Mouse (Mus musculus): ENCODE data around the gene Hivep3. TPM values are rescaled to one million over a fixed set of nuclear protein-coding genes. Genes with fewer than 3 reads are reported as not detected.

The Hivep3 gene
- total RNA-seq, 2 experiments from 2014 or later: 58.0 to 67.2 TPM

DNA sequence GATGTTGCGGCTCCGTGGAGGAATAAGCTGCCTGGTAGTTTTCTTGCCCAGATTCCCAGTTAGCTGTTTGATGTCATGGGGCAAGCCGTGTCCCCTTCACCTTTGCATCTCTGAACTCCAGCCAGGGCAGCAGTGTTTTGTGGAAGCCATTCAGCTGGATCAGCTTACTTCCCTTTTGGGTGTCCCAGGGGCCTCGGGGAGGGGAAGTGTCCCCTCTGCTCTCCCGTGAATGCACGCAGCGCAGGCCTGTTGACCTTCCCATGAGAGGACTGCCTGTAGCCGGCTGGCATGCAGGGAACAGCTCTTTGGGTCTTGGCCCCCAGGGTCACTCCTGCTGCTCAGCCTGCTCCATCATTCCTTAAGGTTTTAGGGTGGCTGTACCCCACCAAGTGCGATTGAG is 320.6 kb downstream of the Hivep3 start:
- DNase-seq (ENCODE audit: low spot score in 2 of 2): no peak
- intact Hi-C loops (cut with DNase I): no loop called here

DNA sequence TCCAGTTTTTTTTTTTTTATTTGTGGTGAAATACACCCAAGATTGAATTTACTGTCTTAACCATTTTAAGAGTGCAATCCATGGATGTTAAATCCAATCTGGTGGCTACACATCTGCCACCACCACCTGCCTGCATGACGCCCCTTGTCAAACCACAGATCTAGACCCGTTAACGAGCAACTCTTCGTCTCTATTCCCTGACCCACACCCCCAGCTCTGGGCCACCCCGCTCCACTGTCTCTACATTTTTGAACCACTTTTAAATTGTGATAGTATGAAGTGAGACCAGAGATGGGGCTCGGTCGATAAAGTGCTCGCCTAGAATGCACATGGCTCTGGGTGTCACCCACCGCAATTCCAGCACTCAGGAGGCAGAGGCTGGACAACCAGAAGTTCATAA is 322.9 kb downstream of the Hivep3 start:
- DNase-seq (ENCODE audit: low spot score in 2 of 2): no peak
- intact Hi-C loops (cut with DNase I): no loop called here

DNA sequence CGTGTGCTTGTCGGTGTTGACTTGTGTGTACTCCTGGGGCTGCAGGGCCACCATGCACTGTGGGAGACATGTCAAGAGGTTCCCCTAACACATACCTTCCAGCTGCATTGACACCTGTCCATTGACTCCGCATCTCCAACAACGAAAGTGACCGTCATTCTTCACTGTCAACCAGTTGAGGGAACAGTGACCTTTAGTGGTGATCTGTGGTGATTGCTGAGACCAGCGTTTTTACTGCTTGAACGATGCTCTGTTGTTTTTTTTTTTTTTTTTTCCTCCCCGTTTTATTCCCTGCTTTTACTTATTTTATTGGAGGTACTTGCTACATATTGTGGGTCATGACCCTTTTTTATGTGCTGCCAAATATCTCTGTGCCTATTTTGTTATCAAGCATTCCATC is 323.9 kb downstream of the Hivep3 start:
- intact Hi-C loops (cut with DNase I): no loop called here
- no peak for DNase-seq (ENCODE audit: low spot score in 2 of 2)

DNA sequence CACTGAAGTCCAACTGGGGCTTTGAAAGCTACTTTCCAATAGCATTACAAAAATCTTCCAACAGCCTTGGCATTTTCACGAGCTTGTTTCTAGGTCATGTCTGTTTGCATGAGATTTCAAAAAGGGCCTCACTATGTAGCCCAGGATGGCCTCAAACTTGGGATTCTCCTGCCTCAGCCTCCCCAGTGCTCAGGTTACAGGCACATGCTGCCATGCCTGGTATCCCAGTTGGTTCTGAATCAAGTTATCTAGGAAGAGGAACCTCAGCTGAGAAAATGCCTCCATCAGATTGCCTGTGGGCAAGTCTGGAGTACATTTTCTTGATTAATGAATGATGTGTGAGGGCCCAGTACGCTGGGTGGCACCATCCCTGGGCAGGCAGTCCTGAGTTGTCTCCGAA is 324.6 kb downstream of the Hivep3 start:
- intact Hi-C loops (cut with DNase I): no loop called here
- no peak for DNase-seq (ENCODE audit: low spot score in 2 of 2)

DNA sequence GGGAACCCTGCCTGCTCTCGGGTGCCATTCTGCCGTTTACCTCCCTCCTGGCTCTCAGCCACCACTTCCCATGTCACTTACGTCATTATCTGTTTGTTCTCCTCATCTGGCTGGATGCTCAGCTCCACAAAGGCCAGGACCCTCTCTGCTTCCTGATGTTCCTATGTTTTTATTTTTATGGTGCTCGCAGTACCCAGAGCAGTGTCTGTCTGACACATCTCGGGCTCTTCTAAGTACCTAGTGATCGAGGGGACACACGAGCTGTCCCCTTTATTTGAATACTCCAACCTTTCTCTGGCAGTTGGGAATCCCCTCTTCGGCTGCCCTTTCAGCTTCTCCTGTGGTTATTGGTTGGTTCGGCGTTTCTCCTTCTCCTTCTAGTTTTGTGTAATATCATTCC is 325.2 kb downstream of the Hivep3 start:
- intact Hi-C loops (cut with DNase I): no loop called here
- DNase-seq (ENCODE audit: low spot score in 2 of 2): no peak

DNA sequence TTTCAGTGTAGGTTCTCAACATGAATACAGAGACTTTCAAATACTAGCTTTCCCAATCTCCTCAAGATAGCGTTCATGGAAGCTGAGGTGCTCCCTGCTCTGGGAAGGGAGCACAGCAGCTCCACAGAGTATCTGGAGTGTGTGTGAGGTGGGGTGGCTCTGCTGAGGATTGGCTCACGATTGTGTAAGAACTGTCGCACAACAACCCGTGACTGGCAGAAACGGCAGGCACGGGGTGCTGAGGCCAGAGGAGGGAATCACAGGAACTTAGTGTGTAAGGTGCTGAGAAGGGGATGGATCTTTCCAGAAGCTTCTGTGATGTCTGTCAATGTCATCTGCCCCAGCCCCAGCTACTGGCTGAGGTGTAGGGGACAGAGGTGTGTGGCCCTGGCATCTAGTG is 328.1 kb downstream of the Hivep3 start:
- intact Hi-C loops (cut with DNase I): no loop called here
- DNase-seq (ENCODE audit: low spot score in 2 of 2): no peak

DNA sequence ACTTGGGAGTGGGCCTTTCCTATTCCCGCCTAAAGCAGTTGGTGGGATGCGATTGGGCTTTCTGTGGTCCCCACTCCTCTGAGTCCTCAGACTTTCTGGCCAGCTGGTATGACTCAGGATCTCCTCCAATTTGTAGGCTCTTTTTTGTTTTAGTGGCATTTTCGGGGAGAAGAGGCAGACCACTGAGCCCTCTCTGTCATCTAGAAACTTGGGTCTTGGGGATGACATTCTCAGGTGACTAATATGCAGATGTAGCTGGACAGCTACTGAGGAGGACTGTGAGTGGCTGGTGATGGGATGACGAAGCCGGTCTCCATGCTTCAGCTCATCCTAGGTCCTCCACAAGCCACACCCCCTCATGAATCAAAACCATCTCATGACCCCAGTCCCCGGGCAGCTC is 328.6 kb downstream of the Hivep3 start:
- DNase-seq (ENCODE audit: low spot score in 2 of 2): no peak
- intact Hi-C loops (cut with DNase I): no loop called here

DNA sequence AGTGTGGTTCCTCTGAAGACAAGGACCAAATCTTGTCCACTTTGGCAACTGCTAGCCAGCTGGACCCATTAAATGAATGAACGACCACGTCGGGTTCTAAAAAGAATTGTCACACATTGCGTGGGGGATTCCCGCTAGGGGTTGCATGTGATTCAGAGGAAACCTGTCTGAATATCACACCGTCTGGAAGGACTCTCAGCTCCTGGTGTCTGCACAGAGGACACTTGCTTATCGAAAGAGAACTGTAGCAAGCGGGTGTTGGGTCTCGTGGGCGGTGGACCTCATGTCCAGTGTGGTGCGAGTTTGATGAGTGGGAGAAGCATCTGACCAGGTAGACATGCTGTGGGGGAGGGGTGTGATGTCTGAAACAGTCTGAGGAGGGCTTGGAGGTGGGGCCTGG is 329.2 kb downstream of the Hivep3 start:
- intact Hi-C loops (cut with DNase I): no loop called here
- DNase-seq (ENCODE audit: low spot score in 2 of 2): peak in 1 of 2 experiments; percentile 58

DNA sequence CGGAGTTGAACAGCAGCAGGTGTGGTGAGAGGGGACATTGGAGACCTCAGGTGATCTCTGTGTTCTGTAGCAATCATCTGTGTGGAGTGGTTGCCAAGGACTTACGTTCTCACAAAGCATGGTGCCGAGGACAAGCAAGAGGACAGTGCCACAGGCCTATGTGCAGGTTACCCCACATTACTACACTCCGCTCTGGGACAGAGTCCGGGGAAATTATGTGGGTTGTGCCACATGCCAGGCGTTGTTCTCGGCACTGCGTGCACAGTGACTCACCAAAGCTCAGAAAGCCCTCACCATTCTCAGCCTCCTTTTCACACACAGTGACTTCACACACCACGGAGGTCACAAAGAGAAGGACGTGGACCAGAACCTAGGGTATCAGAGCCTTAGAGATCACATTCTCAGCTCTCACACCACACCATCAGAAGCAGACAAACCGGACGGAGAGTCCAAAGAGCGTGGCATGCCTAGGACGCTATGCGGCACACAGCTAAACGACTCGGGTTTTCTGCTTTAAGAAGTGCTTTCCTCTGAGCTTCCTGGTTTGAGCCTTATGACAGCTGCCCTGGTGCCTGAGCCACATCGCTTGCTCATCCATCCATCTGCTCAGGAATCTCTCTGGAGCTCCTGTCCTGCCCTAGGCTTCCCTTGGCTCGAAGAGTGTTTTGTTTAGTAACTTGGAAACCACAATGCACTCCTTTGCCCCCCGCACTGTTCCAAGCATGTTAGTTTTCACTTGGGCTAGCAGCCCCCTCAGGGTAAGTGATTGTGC is 330.0 kb downstream of the Hivep3 start:
- peak in 1 of 2 experiments; percentile 56 for DNase-seq (ENCODE audit: low spot score in 2 of 2)
- intact Hi-C loops (cut with DNase I): no loop called here

DNA sequence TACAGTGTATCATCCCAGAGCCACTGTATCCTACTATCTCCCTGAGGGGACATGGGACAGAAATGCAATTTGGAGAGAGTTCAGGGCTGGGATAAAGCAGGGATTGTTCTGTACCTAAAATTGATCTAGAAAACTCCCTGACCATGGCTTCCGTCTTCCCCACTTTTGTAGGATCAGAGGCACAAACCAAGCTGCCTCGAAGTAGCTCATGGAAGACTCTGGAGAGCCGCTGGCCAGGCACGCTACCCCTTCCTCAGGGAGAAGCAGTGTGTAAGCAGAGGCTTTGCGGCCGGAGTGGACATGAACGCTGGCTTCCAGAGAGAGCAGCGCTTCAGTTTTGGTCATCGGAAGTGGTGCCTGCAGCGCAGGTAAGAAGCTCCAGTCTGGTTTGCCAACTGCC is 331.1 kb downstream of the Hivep3 start, which contains the start of gene AL607142.1:
Gene AL607142.1 (plus strand): TSS at position 301 of the 400 bp plus-strand sequence.
- intact Hi-C loops (cut with DNase I): no loop called here
- no peak for DNase-seq (ENCODE audit: low spot score in 2 of 2)

DNA sequence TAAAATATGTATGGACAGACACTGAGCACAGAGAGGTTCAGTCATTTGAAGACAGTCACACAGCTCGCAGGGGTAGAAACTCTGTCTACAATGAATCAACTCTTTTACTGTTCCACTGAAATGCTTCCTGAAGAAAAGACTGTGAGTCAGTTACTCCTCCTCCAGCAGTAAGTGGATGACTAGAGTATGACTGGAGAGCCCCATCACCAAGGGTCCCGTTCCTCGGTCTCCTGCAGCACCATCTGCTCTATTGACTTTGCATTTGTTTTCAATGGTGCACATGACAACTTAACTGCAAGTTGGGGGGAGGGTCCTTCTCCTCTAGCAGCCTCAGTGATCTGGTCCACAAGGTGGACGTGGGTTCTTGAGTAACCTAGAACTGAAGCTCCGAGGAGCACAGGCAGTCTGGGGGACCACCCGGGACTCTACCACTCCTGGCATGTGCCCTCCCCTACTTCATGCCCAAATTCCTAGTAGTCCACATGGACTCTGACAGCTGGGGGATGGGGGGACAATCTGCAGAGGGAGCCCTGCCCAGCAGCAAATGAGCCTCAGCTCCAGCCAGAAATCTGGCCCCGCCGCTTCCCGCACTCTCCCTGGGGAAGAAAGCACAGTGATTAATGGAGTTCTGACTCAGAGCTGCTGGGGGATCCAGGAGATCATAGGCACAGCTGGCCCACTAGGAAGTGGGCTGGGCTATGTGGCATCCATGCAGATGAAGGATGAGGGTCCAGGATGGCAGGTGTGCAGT is 333.4 kb downstream of the Hivep3 start:
- DNase-seq (ENCODE audit: low spot score in 2 of 2): no peak
- intact Hi-C loops (cut with DNase I): no loop called here

DNA sequence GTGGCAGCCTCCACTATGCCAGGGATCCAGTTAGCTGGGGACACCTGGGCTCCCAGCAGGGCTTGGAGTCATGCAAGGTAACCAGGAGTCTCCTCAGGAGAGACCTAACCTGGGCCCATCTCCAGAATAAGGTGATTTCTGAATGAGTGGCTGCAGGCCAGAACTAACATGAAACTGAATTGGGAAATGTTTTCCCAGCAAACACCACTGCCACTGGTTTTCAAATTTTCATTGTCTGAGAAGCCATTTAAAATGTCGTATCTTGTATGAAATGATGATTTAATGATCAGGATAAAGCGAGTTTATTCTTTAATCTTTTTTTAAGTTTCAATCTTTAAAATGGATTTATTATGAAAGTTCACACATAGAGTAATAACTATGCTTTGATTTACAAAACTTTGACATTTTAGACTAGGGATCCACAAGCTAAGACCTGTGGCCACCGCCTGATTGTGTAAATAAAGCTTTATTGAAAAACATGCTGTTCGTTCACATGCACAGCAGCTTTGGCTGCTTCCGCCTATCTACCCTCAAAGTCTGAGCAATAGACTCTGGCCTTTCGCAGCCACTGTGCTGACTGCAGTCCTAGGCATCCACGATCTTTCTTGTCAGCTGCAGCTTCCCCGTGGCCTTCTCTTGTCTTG is 334.1 kb downstream of the Hivep3 start:
- no peak for DNase-seq (ENCODE audit: low spot score in 2 of 2)
- intact Hi-C loops (cut with DNase I): no loop called here

DNA sequence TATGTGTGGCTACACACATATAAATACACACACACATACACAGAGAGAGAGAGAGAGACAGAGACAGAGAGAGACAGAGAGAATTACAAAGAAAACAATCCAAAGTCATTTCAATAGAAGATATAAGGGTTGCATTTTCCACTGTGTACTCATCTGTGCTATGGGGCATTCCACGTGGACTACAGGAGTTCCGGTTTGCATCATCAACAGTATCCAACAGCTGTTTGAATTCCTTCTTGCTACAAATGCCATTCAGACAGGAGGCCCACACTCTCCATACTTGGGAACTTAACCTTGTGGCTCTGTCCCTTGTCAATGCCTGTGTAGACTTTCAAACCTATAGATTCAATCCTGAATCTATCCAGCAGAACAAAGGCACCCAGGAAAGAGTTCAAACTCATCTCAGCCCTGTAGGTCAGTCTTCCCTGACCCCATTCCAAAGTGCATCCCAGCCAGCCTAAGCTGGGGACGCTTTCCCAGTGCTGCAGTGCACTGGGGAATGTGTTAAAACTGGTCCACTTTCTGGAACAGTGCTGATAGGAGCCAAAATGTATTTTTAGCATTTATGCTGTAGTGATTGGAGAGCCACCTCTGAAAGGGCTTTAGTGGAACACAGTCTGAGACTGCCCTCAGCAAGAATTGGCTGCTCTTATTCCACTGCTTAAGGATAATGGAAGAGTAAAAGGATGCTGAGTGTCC is 335.4 kb downstream of the Hivep3 start:
- intact Hi-C loops (cut with DNase I): no loop called here
- no peak for DNase-seq (ENCODE audit: low spot score in 2 of 2)

DNA sequence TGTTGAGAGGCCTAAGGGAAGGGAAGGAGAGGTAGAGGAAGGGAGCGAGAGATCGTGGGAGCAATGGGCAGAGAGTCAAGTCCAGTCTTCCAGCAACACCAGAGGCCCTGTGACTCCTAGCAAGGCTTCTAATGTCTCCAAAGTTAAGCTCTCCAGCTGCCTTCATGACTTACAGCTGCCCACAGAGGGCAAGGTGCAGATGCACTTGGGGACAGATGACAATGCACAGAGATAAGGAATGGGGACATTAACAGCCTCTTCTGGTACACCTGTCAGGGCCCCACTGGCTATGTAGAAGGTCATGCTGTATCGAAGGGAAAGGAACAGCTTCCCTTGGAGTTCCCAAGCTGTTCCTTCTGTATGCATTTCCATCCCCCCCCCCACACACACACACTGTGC is 336.0 kb downstream of the Hivep3 start:
- intact Hi-C loops (cut with DNase I): no loop called here
- DNase-seq (ENCODE audit: low spot score in 2 of 2): no peak

DNA sequence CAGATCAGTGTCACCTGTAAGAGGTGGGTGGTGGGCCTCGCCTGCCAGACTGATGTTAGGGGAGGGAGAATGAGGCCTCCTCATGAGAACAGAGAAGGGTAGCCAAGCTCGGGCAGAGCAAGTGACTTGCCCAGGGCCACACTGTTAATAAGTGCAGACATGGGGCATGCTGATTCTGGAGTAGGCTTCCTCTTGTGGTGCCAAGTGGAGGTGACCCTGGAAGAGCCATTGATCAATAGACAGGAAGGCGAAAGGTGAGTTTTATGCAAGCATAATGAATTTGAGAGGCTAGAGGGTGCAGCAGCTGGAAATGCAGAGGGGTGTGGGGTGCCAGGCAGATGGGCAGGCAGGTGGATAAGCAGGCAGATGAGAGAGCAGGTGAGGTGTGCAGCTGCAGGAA is 337.8 kb downstream of the Hivep3 start:
- intact Hi-C loops (cut with DNase I): no loop called here
- DNase-seq (ENCODE audit: low spot score in 2 of 2): no peak

DNA sequence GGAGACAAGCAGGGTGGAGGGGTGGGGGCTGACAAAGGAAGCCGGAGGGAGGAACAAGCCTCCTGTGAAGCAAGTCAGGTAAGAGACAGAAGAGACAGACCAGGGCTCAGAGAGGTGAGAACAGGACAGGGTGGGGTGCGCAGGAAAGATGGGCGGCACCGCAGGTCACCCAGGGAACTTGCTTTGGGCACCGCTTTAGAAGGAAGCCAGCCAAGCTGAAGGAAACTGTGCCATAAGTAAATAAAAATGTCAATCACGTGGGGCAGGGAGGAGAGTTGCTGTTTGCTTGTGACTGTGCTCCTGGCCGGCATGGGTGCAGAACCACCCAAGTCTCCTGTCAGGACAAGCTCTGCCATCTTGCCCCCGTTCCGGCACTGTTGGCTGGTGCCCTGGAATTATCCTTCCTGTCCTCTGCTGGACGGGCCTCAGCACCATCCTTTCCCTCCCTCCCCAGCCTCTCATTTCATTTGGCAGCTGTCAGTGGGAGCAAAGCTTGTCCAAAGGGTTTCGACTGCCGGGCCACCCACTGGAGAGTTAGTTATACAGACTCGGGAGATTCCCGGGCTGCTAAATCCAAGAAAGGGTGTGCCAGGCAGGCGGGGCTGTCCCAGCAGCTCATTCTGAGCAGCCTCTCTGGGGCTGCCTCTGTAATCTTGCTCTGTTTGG is 338.4 kb downstream of the Hivep3 start:
- intact Hi-C loops (cut with DNase I): no loop called here

DNA sequence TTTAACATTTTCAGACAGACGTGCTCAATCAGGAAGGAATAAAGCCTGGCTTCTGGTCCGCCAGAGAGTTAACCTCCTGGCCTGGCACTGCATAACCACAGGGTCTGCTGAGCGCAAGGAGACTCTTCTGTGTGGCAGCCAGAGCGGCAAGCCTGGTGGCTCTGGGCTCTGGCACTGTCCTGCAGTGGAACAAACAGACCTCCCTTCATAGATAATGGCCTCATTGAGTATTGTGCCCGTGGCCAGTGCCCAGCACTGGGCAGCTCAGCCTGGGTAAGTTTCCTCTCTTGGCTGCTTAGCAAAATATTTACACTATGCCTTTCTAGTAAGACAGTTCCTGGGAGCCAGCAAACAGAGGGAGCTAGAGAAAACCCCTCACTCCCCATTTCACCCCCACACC is 340.5 kb downstream of the Hivep3 start:
- intact Hi-C loops (cut with DNase I): no loop called here
- DNase-seq (ENCODE audit: low spot score in 2 of 2): peak; percentile 45 to 68

More for the DNA sequence above, 338.4 kb downstream of the Hivep3 start:
- no peak for DNase-seq (ENCODE audit: low spot score in 2 of 2)

DNA sequence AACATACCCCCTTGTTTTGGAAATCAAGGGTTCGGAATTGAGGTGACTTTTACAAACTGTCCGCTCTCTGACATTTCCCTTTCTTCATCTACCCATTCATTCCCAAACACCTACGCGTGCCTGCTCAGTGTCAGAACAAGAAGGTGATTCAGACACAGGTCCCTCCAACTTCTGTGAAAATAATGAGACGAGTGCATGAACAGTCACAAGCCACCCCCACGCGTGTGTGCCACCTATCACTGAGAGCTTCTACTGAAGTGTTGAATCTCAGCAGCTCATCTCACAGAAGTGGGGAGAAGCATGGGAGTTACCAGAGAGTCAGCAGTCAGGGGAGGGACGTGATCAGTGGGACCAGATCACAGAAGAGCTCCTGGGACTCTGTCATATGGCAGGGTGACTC is 343.7 kb downstream of the Hivep3 start:
- peak in 1 of 2 experiments; percentile 83 for DNase-seq (ENCODE audit: low spot score in 2 of 2)
- intact Hi-C loops (cut with DNase I): no loop called here

DNA sequence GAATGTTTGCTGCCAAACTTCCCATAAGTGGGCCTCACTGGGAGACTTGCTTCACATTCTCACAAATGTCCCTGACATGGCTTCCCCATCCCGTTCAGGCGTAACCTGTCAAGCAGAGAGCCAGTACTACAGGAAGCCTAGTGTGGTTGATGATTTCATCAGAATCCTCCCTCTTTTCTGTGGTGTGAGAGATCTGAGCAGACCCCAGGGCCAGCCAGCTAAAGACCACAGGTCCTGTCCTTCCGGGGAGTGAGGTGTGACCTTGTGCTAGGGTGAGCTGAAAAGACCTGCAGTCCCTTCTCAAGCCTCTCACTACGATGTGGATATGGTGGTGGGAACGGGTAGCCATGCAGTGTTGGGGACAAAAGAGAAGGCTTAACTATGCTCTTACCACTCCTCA is 348.9 kb downstream of the Hivep3 start:
- DNase-seq (ENCODE audit: low spot score in 2 of 2): no peak
- intact Hi-C loops (cut with DNase I): no loop called here

DNA sequence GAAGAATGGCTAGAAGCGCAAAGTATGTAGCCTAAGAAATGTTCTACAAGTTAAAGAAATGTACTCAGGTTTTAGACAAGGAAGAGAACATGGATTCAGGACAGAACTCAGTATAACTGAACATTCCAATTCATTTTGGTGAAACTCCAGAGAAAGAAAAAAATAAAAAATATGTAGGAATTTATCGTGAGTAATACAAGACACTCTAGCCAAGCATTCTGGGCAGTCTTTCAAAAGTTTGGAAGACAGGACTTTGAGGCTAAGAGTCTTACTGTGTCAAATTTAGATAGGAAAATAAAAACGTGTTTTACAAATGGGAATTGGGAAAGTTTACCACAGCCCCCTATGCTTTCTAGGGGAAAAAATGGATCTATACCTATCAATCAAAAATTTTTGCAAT is 350.1 kb downstream of the Hivep3 start:
- DNase-seq (ENCODE audit: low spot score in 2 of 2): no peak
- intact Hi-C loops (cut with DNase I): no loop called here

All from left cerebral cortex, postnatal 25 days (tissue).